Mouse (Mus musculus): ENCODE results near the gene Vmn1r44. TPM values are rescaled to one million over a fixed set of nuclear protein-coding genes. Genes with fewer than 3 reads are reported as not detected.
"Not testable (repeated sequence)": the region's sequence is repeated elsewhere in the genome, so short reads cannot be mapped to it uniquely, and the experiment has no call there.

Vmn1r44 gene
- polyA plus RNA-seq (2021): not detected

- ChIA-PET CTCF (interaction anchor here (2.0 kb wide), 1 partner anchor 13 kb away, joined by 4 read pairs; no protein-coding TSS in a partner anchor), POLR2A (no interaction called here)
- no peaks in the 10 kb centered on the region for H3K27me3 ChIP-seq
- in situ Hi-C loops (cut with MboI; ENCODE audit: low pct_unique_long_range_greater_than_20kb): no loop called here
- ATAC-seq: no peak
- DNase-seq (ENCODE audit: low read depth, low spot score): no peak
- no peak for TF ChIP-seq CTCF (IDR thresholded peaks at IDR 0.05)
These were observed at the start of gene Vmn1r44 for GRCm38 (mm10) chr6:89883360-89883759. Vmn1r44 (plus strand) TSS chr6:89883660.

- no peaks in the 10 kb centered on the region for H3K27me3 ChIP-seq
- in situ Hi-C loops (cut with MboI; ENCODE audit: low pct_unique_long_range_greater_than_20kb): no loop called here
- no peak for TF ChIP-seq CTCF (IDR thresholded peaks at IDR 0.05)
- ChIA-PET POLR2A (no interaction called here), CTCF (no interaction called here)
- DNase-seq (ENCODE audit: low read depth, low spot score): no peak
- no peak for ATAC-seq
These were observed 25.9 kb upstream of the Vmn1r44 start for GRCm38 (mm10) chr6:89857552-89857951.

GRCm38 (mm10) chr6:89859839-89860238 is 23.6 kb upstream of the Vmn1r44 start:
- no peak for TF ChIP-seq CTCF (IDR thresholded peaks at IDR 0.05)
- no peaks in the 10 kb centered on the region for H3K27me3 ChIP-seq
- ChIA-PET CTCF (no interaction called here), POLR2A (no interaction called here)
- ATAC-seq: no peak
- in situ Hi-C loops (cut with MboI; ENCODE audit: low pct_unique_long_range_greater_than_20kb): no loop called here
- no peak for DNase-seq (ENCODE audit: low read depth, low spot score)

GRCm38 (mm10) chr6:89863792-89864191 is 19.7 kb upstream of the Vmn1r44 start:
- no peak for TF ChIP-seq CTCF (IDR thresholded peaks at IDR 0.05)
- DNase-seq (ENCODE audit: low read depth, low spot score) (no peak), ATAC-seq (no peak)
- POLR2A ChIA-PET: no interaction called here
- in situ Hi-C loops (cut with MboI; ENCODE audit: low pct_unique_long_range_greater_than_20kb): no loop called here
- no peaks in the 10 kb centered on the region for H3K27me3 ChIP-seq
- CTCF ChIA-PET: no interaction called here

- peak; percentile 50 for DNase-seq (ENCODE audit: low read depth, low spot score)
- H3K27me3 ChIP-seq: no peaks in the 10 kb centered on the region
- ChIA-PET POLR2A (no interaction called here), CTCF (interaction anchor here (1.4 kb wide), 1 partner anchor 13 kb away, joined by 4 read pairs; no protein-coding TSS in a partner anchor)
- TF ChIP-seq CTCF (IDR thresholded peaks at IDR 0.05): no peak
- in situ Hi-C loops (cut with MboI; ENCODE audit: low pct_unique_long_range_greater_than_20kb): no loop called here
- ATAC-seq: peak; percentile 26
These were observed 16.2 kb upstream of the Vmn1r44 start for GRCm38 (mm10) chr6:89867276-89867675.

GRCm38 (mm10) chr6:89867976-89868375 is 15.5 kb upstream of the Vmn1r44 start:
- in situ Hi-C loops (cut with MboI; ENCODE audit: low pct_unique_long_range_greater_than_20kb): no loop called here
- peak; percentile 37 for TF ChIP-seq CTCF (IDR thresholded peaks at IDR 0.05)
- ChIA-PET POLR2A (no interaction called here), CTCF (interaction anchor here (1.4 kb wide), 1 partner anchor 12 kb away, joined by 4 read pairs; no protein-coding TSS in a partner anchor)
- DNase-seq (ENCODE audit: low read depth, low spot score) (peak; percentile 37), ATAC-seq (no peak)
- H3K27me3 ChIP-seq: no peaks in the 10 kb centered on the region

GRCm38 (mm10) chr6:89876313-89876712 is 7.1 kb upstream of the Vmn1r44 start, which contains the start of the genes Vmn1r42 and Vmn1r43:
Vmn1r42 (minus strand) TSS chr6:89876413.
Vmn1r43 (minus strand) TSS chr6:89876413.
- CTCF ChIA-PET; POLR2A ChIA-PET; H3K27me3 ChIP-seq; ATAC-seq; DNase-seq (ENCODE audit: low read depth, low spot score); in situ Hi-C loops (cut with MboI; ENCODE audit: low pct_unique_long_range_greater_than_20kb): not testable (repeated sequence)

GRCm38 (mm10) chr6:89876963-89877362 is 6.5 kb upstream of the Vmn1r44 start:
- POLR2A ChIA-PET: no interaction called here

GRCm38 (mm10) chr6:89880867-89881266 is 2.6 kb upstream of the Vmn1r44 start:
- CTCF ChIA-PET: interaction anchor here (0.9 to 1.3 kb wide), 3 partner anchors 8 to 173 kb away, joined by 3 to 4 read pairs (median 3); no protein-coding TSS in a partner anchor

More at GRCm38 (mm10) chr6:89876963-89877362, 6.5 kb upstream of the Vmn1r44 start:
- in situ Hi-C loops (cut with MboI; ENCODE audit: low pct_unique_long_range_greater_than_20kb): no loop called here
- no peak for DNase-seq (ENCODE audit: low read depth, low spot score)
- TF ChIP-seq CTCF (IDR thresholded peaks at IDR 0.05): no peak
- no peak for ATAC-seq
- no peaks in the 10 kb centered on the region for H3K27me3 ChIP-seq
- CTCF ChIA-PET: no interaction called here

GRCm38 (mm10) chr6:89883812-89884211 is 352 bp downstream of the Vmn1r44 start:
- CTCF ChIA-PET: interaction anchor here (2.0 kb wide), 1 partner anchor 12 kb away, joined by 4 read pairs; no protein-coding TSS in a partner anchor
- DNase-seq (ENCODE audit: low read depth, low spot score) (no peak), ATAC-seq (no peak)
- POLR2A ChIA-PET: no interaction called here
- H3K27me3 ChIP-seq: no peaks in the 10 kb centered on the region
- TF ChIP-seq CTCF (IDR thresholded peaks at IDR 0.05): no peak
- in situ Hi-C loops (cut with MboI; ENCODE audit: low pct_unique_long_range_greater_than_20kb): no loop called here

More at GRCm38 (mm10) chr6:89880867-89881266, 2.6 kb upstream of the Vmn1r44 start:
- POLR2A ChIA-PET: no interaction called here
- TF ChIP-seq CTCF (IDR thresholded peaks at IDR 0.05): peak; percentile 14
- DNase-seq (ENCODE audit: low read depth, low spot score) (peak; percentile 64), ATAC-seq (no peak)
- in situ Hi-C loops (cut with MboI; ENCODE audit: low pct_unique_long_range_greater_than_20kb): no loop called here
- no peaks in the 10 kb centered on the region for H3K27me3 ChIP-seq

GRCm38 (mm10) chr6:89940498-89940897 is 57.0 kb downstream of the Vmn1r44 start, which contains the start of gene Vmn1r45:
Vmn1r45 (minus strand) TSS chr6:89940598.
- DNase-seq (ENCODE audit: low read depth, low spot score); CTCF ChIA-PET; in situ Hi-C loops (cut with MboI; ENCODE audit: low pct_unique_long_range_greater_than_20kb); ATAC-seq; H3K27me3 ChIP-seq; POLR2A ChIA-PET: not testable (repeated sequence)

GRCm38 (mm10) chr6:89940926-89941325 is 57.5 kb downstream of the Vmn1r44 start:
- POLR2A ChIA-PET: no interaction called here

More at GRCm38 (mm10) chr6:89940926-89941325, 57.5 kb downstream of the Vmn1r44 start:
- DNase-seq (ENCODE audit: low read depth, low spot score): no peak
- no peak for TF ChIP-seq CTCF (IDR thresholded peaks at IDR 0.05)
- ATAC-seq: no peak
- in situ Hi-C loops (cut with MboI; ENCODE audit: low pct_unique_long_range_greater_than_20kb): no loop called here
- H3K27me3 ChIP-seq: no peaks in the 10 kb centered on the region
- CTCF ChIA-PET: no interaction called here

Other genes with a start within 250 kb of the Vmn1r44 start
- 26.7 TPM for gene Txnrd3, start 239.7 kb upstream of the Vmn1r44 start, polyA plus RNA-seq (2021)
- 0.14 TPM for gene Vmn1r40, start 176.1 kb upstream of the Vmn1r44 start, polyA plus RNA-seq (2021)
- gene Vmn1r41, start 142.9 kb upstream of the Vmn1r44 start, polyA plus RNA-seq (2021): not detected
- gene Vmn1r42, start 7.2 kb upstream of the Vmn1r44 start, polyA plus RNA-seq (2021): 0.10 TPM
- 0.13 TPM for gene Vmn1r43, start 7.2 kb upstream of the Vmn1r44 start, polyA plus RNA-seq (2021)
- not detected for gene Vmn1r45, start 56.9 kb downstream of the Vmn1r44 start, polyA plus RNA-seq (2021)
- 0.01 TPM for gene Vmn1r46, start 85.7 kb downstream of the Vmn1r44 start, polyA plus RNA-seq (2021)
- gene Vmn1r47, start 132.5 kb downstream of the Vmn1r44 start, polyA plus RNA-seq (2021): not detected
- not detected for gene Vmn1r48, start 153.2 kb downstream of the Vmn1r44 start, polyA plus RNA-seq (2021)
- not detected for gene Vmn1r49, start 194.8 kb downstream of the Vmn1r44 start, polyA plus RNA-seq (2021)
- gene Vmn1r50, start 217.8 kb downstream of the Vmn1r44 start, polyA plus RNA-seq (2021): not detected
- gene Vmn1r51, start 238.9 kb downstream of the Vmn1r44 start, polyA plus RNA-seq (2021): not detected